Mouse (Mus musculus): ENCODE data around the gene Dscaml1.

The Dscaml1 gene

DNA sequence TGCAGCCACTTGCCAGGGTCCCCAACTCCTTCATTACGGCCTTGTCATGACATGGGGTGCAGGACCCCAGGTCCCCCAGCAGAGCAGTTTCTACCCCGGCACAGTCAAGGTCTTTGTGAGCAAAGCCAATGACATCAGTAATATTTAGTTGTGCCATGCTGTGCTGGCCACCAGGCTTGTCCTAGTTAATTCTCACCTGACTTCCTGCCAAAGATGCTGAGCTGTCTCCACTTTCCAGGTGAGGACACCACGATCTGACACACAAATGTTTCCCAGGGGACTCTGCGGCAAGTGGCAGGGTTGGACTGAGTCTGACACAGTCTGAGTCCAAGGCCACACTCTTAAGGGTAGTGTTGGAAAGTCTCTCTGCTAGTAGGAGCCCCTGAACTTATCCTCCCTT lies at the start of gene Dscaml1:
Gene Dscaml1 (plus strand): TSS at position 173 of the 400 bp plus-strand sequence.
- no peak for DNase-seq

DNA sequence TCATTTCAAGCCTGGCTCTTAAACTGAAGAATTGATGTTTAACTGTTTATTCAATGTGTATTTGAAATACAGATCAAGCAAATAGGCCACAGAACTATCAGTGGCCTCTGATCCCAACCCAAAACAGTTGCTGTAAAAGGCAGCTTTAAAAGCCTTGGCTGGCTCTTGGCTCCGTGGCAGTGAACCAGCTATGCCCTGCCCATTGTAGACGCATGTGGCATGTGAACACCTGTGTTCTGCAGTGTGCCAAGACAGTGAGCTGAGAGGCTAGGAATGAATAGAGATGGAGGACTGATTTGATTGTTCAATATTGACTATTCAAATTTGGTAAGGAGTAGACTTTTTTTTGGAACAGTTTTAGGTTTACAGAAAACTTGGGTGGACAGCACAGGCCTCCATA lies 49.5 kb upstream of the Dscaml1 start:
- DNase-seq: no peak

DNA sequence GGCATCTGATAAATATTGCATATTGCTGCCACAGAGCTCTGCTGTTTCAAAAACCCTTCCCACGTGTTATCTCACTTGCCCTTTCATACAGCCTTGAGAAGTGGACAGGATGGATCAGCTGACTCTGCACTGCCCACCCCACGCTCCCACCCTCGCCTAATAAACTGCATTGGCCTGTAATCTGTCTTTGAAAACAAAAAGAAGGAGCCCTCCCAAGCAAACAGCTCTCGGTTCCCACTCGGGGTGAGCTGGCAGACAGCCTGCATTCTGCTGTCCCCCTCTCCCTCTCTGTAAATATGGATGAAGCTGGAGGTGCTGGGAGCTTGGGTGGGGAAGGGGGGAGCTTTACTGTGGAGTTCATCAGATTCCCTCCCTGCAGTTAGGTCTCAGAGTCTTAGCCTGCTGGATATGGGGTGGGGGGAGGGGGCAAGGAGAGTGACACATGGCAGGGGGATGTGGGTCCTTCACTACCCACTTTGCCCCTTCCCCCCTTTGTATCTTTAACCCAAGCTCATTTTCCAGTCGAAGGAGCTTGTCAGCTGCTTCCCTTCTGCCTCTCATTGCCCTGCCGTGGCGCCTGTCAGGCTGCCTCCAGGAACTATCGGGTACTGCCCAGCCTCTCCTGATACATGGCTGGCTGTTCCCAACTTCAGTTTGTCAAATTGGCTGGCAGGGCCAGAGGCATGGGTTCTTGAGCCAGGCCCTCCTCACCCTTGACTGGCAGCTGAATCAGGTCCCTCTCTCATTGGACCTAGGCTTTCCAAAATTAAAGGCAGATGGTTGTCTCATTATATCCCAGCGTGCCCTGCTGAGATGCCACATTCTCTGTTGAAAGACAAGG lies 45.8 kb upstream of the Dscaml1 start:
- DNase-seq: no peak

DNA sequence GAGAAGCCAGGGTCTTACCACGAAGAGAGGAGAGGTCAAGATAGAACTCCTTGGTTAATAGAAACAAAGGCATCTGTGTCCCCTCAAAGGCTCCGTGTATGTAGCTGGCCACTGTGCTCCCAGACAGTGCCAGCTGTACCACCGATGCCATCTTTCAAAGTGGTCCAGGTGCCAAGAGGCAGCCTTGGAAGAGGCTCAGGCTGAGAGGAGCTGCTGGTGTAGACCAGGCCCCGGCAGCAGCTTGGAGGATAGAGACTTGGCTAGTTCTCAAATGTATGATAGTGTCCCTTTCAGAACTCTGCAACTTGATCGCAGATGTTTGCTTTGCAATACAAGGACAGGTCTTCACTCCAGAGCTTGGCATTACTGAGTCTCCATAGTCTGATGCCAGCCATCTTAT lies 44.1 kb upstream of the Dscaml1 start:
- no peak for DNase-seq

DNA sequence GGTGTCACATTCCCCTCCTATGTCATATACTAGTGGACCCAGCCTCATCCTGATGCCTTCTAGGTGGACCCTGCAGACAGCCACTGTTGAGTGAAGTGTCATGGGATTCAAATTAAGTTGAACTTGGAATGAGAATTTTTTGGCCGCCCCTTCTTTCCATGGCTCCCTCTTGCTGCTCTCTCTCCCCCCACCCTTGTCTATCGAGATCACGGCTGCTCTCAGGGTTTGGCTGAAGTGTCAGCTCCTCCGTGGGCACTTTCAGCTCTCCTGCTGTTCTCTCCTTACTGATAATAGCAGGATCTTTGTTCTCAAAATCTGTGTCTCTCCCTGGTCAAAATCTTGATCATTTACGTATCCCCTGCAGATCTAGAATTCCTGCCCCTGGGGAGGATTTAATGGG lies 43.6 kb upstream of the Dscaml1 start:
- no peak for DNase-seq

DNA sequence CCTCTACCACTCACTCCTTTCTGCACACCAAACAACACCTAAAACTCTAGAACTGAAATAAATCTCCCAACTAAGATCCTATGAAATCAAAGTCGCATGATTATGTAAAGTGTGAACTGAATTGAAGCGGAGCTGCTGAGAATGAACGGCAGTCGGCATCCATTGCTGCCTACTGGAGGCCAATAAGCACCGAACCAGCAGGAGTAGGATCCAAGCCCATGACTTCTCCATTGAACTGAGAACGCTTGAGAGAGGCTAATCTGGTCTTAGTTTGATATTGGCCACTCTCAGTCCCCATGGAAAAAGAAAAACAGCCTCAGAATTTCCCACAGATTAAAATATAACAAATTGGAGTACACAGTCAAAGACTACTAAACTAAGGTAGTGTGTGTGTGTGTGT lies 42.5 kb upstream of the Dscaml1 start:
- no peak for DNase-seq

DNA sequence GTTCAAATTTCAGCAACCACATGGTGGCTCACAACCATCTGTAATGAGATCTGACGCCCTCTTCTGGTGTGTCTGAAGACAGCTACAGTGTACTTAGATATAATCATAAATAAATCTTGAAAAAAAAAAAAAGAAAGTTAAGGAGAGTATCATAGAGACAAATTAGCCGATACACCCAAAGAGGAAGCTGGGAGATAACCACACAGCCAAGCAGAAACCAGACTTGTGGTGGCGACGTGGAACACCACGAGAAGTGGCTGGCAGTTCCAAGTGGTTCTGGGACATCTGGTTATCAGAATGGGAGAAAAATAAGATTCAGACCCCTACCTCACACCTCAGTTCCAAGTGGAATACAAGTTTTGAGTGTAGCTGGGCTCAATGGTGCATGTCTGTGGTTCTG lies 39.7 kb upstream of the Dscaml1 start:
- DNase-seq: no peak

DNA sequence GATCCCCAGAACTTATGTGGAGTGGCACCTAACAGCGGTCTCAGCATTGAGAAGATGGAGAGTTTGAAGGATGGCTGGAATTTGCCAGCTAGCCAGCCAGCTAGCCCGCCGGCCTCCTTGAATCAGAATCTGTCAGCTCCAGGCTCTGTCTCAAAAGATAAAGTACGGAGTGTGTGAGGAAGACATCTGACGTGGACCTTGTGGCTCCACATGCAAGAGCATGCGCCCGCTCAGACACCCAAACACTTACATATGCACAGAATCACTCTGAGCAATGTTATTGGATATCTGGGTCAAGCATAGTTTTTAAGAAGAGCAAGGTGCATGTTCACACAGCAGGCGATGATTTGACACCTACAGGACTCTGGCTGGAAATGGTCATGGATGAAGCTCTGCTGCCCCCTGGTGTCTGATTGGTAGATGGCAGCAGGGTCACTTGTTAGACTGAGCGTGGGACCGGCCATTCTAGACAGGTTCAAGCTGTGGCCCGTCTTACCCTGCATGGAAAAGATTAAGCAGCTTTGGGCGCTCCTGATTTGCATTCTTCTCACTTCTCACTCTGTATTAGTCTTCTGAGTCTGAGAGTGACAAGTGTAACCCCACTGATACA lies 37.9 kb upstream of the Dscaml1 start:
- DNase-seq: peak; percentile 91

DNA sequence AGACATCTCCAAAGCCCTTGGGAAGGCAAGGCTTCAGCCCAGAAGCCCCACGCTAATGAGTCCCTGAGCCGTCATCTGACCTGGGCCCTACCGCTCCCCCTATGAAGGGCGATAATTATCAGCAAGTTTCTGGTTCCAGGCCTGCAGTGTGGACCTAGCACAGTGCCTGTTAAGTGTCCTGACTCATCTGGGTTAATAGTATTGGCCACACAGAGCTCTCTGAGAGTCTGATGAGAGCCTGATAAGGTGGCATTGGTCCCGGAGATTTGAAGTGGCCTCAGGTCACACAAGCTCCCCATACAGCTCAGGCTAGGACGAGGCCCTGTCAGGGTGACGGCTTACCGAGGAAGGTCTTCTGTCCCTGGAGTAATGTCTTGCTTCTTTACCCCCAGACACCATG lies 36.8 kb upstream of the Dscaml1 start:
- no peak for DNase-seq

DNA sequence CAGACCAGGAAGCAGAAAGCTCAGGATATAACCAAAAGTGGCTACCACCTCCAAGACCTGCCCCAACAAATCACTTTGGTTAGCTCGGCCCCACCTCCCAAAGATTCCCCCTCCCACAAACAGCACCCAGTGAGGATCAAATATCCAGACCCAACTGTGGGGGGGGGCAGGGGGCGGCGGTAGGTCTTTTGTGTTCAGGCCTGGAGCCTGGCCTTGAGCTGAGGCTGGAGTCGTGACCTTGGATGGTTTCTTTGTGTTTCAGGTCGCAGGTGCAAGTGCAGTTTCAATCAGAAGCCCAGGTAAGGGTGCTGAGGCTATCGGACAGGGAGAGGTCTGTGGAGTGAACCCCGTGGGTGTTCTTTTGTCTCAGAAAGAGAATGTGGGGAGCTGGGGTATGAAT lies 35.1 kb upstream of the Dscaml1 start:
- no peak for DNase-seq

DNA sequence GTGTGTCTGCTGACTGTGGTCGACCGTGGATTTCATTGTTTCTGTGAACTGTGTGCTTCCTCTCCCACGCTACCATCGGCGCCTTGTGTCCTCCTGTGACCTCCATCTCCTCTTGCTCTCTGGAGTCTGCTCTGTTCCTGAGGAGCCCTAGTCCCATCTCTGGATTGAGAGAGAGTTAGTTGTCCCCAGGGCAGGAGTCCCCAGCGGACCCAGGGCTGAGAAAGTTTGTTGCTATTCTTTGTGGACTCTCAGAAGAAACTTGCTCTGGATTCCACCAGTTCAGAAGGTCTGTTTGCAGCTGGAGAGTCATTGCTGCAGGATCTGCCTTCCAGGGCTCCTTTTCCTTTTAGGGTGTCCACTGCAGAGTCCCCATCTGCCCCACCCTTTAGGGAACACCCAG lies 31.2 kb upstream of the Dscaml1 start:
- DNase-seq: no peak

DNA sequence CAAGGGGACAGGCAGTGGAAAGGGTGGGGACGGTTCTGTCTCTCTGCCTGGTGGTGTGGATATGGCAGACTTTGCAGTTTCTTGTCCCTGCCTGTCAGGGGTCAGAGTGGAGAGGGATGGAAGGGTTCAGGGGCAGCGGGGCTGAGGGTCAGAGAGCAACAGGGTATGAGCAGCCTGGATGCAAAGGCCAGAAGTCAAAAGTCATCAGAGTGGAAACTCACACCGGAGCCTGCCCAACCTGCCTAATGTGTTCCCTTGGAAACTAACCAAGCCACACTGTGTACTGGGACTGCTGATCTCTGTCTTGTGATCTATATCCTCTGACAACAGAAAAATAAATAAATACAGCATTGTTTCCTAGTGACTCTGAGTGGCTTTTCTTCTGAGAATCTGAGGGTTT lies 30.6 kb upstream of the Dscaml1 start:
- DNase-seq: no peak

DNA sequence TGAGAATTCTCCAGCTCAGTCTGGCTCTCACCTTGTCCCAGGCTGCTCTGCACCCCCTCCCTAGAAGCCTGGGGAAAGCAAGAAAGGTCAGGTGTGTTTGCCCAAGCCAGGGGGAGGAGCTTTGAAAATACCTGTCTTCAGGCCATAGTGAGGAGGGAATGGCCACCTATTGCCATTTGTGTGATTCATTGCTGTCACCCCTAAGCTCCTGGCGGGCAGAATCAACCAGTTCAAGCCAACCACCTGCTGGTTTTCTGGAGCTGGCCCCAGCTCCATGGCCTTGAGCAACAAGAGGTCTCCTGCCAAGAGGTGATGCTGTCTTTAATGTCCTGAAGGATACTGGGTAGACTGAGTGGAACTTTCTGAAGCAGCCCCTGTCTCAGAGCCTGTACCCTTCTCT lies 28.1 kb upstream of the Dscaml1 start:
- DNase-seq: peak; percentile 77

DNA sequence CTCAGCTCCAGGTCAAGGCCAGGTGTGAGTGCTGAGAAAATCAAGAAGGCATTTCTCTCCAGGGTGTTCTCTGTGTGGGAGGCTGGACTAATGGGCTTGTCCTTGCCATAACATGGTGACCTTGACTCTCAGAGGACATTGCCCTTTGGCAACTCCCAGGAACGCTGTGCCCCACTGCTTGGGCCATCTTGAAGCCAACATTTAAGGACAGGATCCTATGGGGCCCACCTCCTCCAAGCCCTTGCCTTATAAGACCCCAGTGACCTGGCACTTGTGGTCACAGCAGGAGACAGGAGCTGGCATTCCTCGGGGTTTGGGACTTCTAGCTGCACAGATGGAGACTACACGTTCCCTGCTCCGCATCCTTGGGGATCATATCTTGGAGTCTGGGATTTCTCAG lies 27.0 kb upstream of the Dscaml1 start, which contains the start of gene Fxyd2:
Gene Fxyd2 (plus strand): TSS at position 236 of the 400 bp plus-strand sequence.
- DNase-seq: peak; percentile 70

DNA sequence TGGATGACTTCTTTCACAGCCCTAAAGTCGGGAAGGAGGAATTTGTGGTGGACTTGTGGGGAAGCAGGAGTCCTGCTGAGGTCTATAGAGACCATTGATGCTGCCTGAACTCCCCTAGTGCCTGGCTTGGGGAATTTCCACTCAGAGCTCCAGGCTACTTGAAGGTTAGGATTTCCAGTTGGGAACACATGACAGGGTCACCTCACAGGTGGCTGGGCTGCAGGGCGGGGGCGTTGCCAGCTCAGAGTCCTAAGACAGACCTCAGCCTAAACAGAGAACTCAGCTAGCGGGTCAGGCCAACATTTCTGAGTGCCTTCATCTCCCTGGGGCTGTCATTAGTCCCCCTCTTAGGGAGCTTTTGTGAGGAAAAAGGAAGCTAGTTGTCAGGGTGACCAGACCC lies 24.6 kb upstream of the Dscaml1 start:
- peak; percentile 68 for DNase-seq

DNA sequence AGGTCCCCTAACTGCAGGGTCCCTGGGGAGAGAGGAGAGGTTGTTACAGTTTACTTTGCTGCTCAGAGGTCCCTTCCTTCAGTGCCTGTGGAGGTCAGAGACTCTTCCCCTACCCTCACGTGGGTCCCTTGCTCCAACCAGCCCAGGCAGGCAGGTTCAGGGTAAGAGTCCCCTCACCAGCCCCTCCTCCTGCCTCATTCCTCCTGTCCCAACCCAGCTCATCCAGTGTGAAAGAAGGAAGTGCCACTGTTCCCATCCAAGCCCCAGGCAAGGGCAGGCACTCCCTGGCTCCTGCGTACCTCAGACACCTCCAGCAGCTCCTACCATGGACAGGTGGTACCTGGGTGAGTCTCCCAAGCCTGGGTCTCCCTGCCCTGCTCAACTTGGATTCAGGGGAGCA lies 23.5 kb upstream of the Dscaml1 start:
- DNase-seq: peak; percentile 75

DNA sequence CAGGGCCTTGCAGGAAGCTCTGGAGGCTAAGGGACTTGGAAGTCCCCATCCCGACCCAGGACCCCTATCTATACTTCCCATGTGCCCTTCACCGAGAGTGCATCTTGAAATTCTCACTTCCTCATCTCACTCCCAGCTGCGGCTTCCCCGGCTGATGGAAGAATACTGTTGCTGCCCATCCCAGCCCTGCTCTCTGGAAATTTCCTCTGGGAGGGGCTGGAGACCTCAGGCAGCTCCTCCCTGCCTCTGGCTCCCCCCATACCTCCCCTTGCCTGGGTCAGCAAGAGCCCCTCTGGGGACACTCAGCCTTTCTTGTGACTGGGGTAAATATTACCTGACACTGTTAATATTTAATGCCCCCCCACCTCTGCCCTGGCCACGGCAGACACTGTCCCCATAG lies 20.7 kb upstream of the Dscaml1 start:
- DNase-seq: peak; percentile 89

DNA sequence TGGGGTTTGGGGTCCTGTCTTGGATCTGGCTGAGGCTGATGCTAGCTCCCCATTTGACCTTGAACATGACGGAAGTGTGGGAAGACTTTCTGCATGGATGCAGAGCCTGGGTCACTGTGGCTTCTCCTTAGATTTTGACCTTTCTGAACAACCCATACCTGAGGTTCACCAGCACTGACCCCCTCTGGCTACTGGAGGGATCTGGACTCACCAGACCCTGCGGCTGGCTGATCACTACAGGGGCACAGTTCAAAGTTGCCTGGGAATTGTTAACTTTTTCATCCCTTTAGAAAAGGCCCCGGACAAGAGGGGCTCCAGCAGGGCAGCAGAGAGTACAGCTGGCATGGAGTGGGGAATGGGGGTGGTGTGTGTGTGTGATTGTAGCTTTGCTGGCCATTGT lies 19.6 kb upstream of the Dscaml1 start:
- peak; percentile 67 for DNase-seq

DNA sequence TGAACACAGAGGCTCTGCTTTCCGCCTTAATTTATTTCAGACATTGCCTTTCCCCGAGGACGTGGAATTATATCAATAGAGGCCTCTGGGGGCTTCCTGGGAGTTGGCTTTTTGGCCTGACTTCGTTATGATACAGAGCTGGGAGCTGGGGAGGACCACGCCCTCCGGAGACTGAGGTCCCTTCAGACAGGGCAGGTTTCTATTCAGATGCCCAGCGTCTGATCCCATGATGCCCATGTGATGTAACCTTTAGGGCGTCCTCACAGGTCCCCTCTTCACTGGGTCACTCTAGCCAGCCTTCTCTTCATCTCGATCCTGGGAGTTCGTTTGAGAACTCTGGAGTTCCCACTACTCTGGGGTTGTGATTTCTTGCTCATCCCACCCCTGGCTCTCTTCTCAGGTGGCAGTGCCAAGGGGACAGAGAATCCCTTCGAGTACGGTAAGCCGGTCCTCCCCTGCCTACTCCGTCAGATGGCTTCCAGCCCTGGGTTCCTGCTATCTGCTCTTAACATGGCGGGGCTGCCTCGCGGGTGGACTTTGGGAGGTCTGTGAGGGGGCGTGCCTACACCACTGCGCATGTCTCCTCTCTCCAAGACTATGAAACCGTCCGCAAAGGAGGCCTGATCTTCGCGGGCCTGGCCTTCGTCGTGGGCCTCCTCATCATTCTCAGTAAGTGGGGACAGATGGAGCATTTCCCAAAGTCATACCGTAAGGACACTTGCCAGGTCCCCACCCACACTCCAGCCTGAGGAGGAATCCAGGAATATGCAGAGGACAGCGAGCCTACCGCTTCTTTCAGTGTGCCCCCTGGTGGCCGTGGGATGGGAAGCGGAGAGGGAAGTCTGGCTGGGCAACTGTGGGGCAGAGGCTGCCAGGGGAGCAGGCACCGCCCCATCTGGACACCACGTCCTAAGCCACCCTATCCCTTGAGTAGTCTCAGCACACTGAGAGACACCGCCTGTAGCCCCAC lies 18.4 kb upstream of the Dscaml1 start:
- DNase-seq: peak; percentile 85

DNA sequence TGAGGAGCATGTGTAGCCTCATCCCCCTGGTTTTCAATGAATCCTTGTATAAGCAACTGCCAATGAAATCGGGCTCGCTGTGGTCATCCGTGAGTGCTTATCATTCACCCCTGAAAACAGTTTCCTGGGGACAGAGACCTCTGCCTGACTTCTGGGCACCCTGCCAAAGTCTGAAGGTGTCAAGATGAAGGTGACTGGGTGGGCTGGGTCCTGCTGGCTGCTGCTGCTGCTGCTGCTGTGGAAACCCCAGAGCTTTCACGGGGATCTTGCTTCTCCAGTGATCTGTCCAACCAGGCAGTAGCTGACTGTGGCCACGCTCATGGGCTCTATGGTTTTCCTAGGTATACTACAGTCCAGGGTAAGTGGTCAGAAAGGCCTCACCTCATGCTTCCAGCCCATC lies 16.2 kb upstream of the Dscaml1 start:
- no peak for DNase-seq

DNA sequence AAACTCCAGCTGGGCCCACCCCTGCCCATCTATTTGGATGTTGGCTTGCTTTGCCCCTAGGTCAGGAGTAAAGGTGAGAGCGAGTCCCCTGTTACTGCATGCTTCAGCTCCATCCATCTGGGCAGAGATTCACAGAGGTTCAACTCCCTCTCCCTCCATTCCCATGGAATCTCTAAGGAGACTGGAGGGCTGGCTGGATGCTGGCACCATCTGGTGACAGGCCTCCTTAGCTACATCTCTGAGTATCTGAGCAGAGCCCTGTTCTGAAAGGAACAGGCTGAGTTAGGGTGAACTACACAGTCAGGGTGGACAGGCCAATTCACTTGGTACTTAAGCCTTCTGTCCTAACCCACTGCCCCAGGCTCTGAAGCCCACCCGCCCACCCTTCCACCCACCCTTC lies 15.8 kb upstream of the Dscaml1 start:
- DNase-seq: no peak

DNA sequence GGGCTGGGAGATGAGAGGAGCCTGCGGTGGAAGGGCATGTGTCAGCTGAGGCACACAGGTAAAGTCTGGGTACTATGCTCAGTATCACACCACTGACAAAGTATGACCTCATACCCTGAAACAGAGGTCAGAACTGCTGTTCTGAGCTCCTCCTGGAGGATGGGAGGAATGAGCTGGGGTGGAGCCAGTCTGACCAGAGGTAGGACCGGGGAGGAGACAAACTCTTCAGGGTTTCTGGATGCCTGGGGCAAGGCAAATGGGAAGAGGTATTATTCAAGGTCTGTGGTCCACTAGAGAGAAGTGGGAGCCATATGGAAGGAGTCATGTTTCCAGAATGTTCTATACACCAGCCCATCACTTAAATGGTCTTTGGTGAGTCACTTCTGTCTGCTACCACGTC lies 15.3 kb upstream of the Dscaml1 start:
- DNase-seq: no peak

DNA sequence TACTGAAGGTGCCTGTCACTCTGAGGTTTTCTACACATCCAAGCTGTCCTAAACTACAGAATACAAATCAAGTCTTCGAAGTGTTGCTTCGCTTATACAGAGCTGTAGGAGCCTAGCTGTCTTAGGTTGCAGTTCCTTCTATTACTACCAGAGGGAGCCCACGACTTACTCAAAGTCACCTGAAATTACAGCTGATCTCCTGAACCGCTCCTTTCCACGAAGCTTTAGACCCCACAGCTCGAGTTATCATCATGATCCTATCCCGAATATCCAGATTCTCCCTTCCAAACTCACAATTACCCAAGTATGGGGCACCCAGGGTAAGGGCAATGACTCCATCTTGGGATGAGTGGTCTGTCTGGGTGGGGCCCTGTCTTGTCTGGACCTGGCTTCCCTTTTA lies 14.6 kb upstream of the Dscaml1 start:
- peak; percentile 59 for DNase-seq
